Mouse (Mus musculus) limb, embryonic 10.5 days (tissue): ENCODE measurements around the gene Gm12166. TPM values are rescaled to one million over a fixed set of nuclear protein-coding genes. Genes with fewer than 3 reads are reported as not detected.

Experiments
- microRNA-seq: library from miRNA; unstranded; fragments of <30 nt; microRNA quantifications from one replicate; pipeline ENCODE4, GENCODE M21; 2017
- polyA plus RNA-seq: library from polyadenylated mRNA; unstranded; fragments of >200 nt; fragmentation: Nextera tagmentation; extraction: Ambion mirVana; gene quantifications from 2 replicates; pipeline ENCODE4 v1.2.1, GENCODE M21; 2016

The Gm12166 gene
- polyA plus RNA-seq, 1 experiment from 2014 or later = 2.9 TPM

Small RNAs within 50 kb of the gene (microRNA-seq; reads per million reads assigned to microRNA genes)
- gene Mir8100 = not detected

Other genes with a start within 250 kb of the Gm12166 start
- 73.0 and 81.5 TPM in 2 replicates for gene Clint1, start 200.3 kb downstream of the Gm12166 start, polyA plus RNA-seq
- 6.3 and 6.9 TPM in 2 replicates for gene Lsm11, start 107.4 kb downstream of the Gm12166 start, polyA plus RNA-seq
- gene Thg1l, start 96.8 kb downstream of the Gm12166 start, polyA plus RNA-seq = 15.0 and 15.6 TPM in 2 replicates
- 0.11 and 0.16 TPM in 2 replicates for gene Sox30, start 72.0 kb downstream of the Gm12166 start, polyA plus RNA-seq
- gene Adam19, start 3.7 kb upstream of the Gm12166 start, polyA plus RNA-seq = 10.8 and 14.4 TPM in 2 replicates
- gene Nipal4, start 114.2 kb upstream of the Gm12166 start, polyA plus RNA-seq = 0.36 TPM in 2 replicates
- 0.09 and 0.11 TPM in 2 replicates for gene Fndc9, start 183.2 kb upstream of the Gm12166 start, polyA plus RNA-seq